ENCODE assay signal across 20 mouse cellular contexts in the genomic region with DNA sequence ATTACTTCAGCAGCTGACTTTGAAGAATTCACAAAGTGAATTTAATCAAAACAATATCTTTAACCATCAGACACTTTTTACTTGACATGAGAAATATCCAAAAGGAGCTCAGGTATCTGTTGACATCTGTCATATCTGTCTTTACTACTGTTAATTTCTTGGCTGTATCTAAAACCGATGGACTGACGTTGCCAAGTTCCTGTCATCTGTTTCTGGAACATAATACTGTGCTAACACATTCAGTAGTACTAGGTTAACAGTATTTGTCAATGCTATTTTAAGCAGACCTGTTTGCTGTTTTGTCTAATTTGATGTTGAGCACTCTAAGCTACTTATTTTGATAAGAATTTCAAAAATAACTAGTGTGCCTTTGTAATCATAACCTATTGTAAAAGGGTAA. TPM values are rescaled to one million over a fixed set of nuclear protein-coding genes. Genes with fewer than 3 reads are reported as not detected.
DNase-seq lines count a peak whose midpoint lies in the region; ATAC-seq lines count a peak whose summit lies in the region.
"Had no signal": no experiment of that assay in that cellular context is flagged by ENCODE, and none has a peak within 500 bp of the region (broad histone marks: within the 10 kb centered on the region; RNA-seq: fewer than 3 reads in every experiment).

No protein-coding gene starts in this region.

- no peaks in the 10 kb centered on the region for H3K4me1 ChIP-seq in forebrain, embryonic 14.5 days (ENCODE audit: control insufficient read depth, insufficient read depth, low read length)
- H3K4me1 ChIP-seq in forebrain, embryonic 15.5 days, result no peaks in the 10 kb centered on the region
- peaks cover 3% of the 10 kb centered on the region; the same call in 1 of the 2 replicates for H3K4me1 ChIP-seq in heart, embryonic 12.5 days (replicated peaks)
- 0 out of 2 replicates have a peak, but pooled peaks cover 4% of the 10 kb centered on the region for H3K4me1 ChIP-seq in heart, embryonic 16.5 days (ENCODE audit: control insufficient read depth, insufficient read depth, low read length)
- no peaks in the 10 kb centered on the region for H3K4me1 ChIP-seq in heart, embryonic 10.5 days
- H3K4me1 ChIP-seq: embryonic facial prominence, embryonic 12.5 days; forebrain, embryonic 12.5 days; hindbrain, embryonic 15.5 days had no signal

- H3K4me2 ChIP-seq in forebrain, embryonic 14.5 days (ENCODE audit: low read length), result no peak overlapping the region
- H3K4me2 ChIP-seq in forebrain, embryonic 15.5 days (replicated peaks), result no peak overlapping the region
- H3K4me2 ChIP-seq in heart, embryonic 12.5 days, result no peak overlapping the region
- H3K4me2 ChIP-seq in heart, embryonic 16.5 days (ENCODE audit: low read depth, low read length), result 0 out of 2 replicates have a peak overlapping the region, but pooled peaks have one; percentile 26
- H3K4me2 ChIP-seq: embryonic facial prominence, embryonic 12.5 days; forebrain, embryonic 12.5 days; hindbrain, embryonic 15.5 days had no signal

- no peak overlapping the region for H3K9ac ChIP-seq in forebrain, embryonic 14.5 days (ENCODE audit: low read length)
- no peak overlapping the region for H3K9ac ChIP-seq in forebrain, embryonic 15.5 days (replicated peaks)
- no peak overlapping the region for H3K9ac ChIP-seq in heart, embryonic 12.5 days
- no peak overlapping the region for H3K9ac ChIP-seq in heart, embryonic 16.5 days (ENCODE audit: low read length)
- H3K9ac ChIP-seq: embryonic facial prominence, embryonic 12.5 days; forebrain, embryonic 12.5 days; hindbrain, embryonic 15.5 days had no signal

- no peaks in the 10 kb centered on the region for H3K27me3 ChIP-seq in forebrain, embryonic 14.5 days (replicated peaks; ENCODE audit: control insufficient read depth, insufficient read depth, low read length)
- H3K27me3 ChIP-seq in forebrain, embryonic 15.5 days, result no peaks in the 10 kb centered on the region
- no peaks in the 10 kb centered on the region for H3K27me3 ChIP-seq in heart, embryonic 12.5 days (replicated peaks)
- H3K27me3 ChIP-seq in heart, embryonic 16.5 days (ENCODE audit: control insufficient read depth, insufficient read depth, low read length), result no peaks in the 10 kb centered on the region
- H3K27me3 ChIP-seq in heart, embryonic 10.5 days (ENCODE audit: insufficient read depth, poor library complexity, severe bottlenecking), result no peaks in the 10 kb centered on the region
- H3K27me3 ChIP-seq: embryonic facial prominence, embryonic 12.5 days; forebrain, embryonic 12.5 days; hindbrain, embryonic 15.5 days had no signal

- 87% methylated on average over 2 of the region's 2 CpGs for WGBS in forebrain, embryonic 14.5 days
- WGBS in forebrain, embryonic 15.5 days, result 80% methylated on average over 2 of the region's 2 CpGs
- 44% methylated on average over 2 of the region's 2 CpGs for WGBS in heart, embryonic 12.5 days
- 33% methylated on average over 2 of the region's 2 CpGs for WGBS in heart, embryonic 16.5 days
- WGBS in heart, embryonic 10.5 days, result 75% methylated on average over 2 of the region's 2 CpGs

- H3K36me3 ChIP-seq in forebrain, embryonic 14.5 days (ENCODE audit: control insufficient read depth, insufficient read depth, low read length), result 0 out of 2 replicates have a peak, but pooled peaks cover 5% of the 10 kb centered on the region
- H3K36me3 ChIP-seq in forebrain, embryonic 15.5 days, result no peaks in the 10 kb centered on the region
- H3K36me3 ChIP-seq in heart, embryonic 12.5 days, result 0 out of 2 replicates have a peak, but pooled peaks cover 4% of the 10 kb centered on the region
- peaks cover 5% of the 10 kb centered on the region; the same call in 1 of the 2 replicates for H3K36me3 ChIP-seq in heart, embryonic 16.5 days (ENCODE audit: control insufficient read depth, insufficient read depth)
- no peaks in the 10 kb centered on the region for H3K36me3 ChIP-seq in heart, embryonic 10.5 days
- H3K36me3 ChIP-seq: forebrain, embryonic 12.5 days; hindbrain, embryonic 15.5 days had no signal

- no peak overlapping the region for H3K27ac ChIP-seq in forebrain, embryonic 14.5 days (ENCODE audit: low read depth, low read length)
- H3K27ac ChIP-seq in forebrain, embryonic 15.5 days (replicated peaks), result no peak overlapping the region
- 0 out of 2 replicates have a peak overlapping the region, but pooled peaks have one; percentile 51 for H3K27ac ChIP-seq in heart, embryonic 12.5 days (ENCODE audit: poor library complexity, severe bottlenecking)
- peak overlapping the region; percentile 77 for H3K27ac ChIP-seq in heart, embryonic 16.5 days (ENCODE audit: low read length)
- H3K27ac ChIP-seq in heart, embryonic 10.5 days, result no peak overlapping the region
- H3K27ac ChIP-seq: embryonic facial prominence, embryonic 12.5 days; forebrain, embryonic 12.5 days; hindbrain, embryonic 15.5 days had no signal

- peak; percentile 45 for DNase-seq in forebrain, embryonic 14.5 days (ENCODE audit: low spot score)
- no peak for DNase-seq in heart, adult 11 months
- DNase-seq in heart, embryonic 10.5 days (ENCODE audit: low spot score), result no peak
- no peak for DNase-seq in kidney, adult 9 months
- DNase-seq: adrenal gland, postnatal 10 days; B cell, adult 2 months; cerebellum, adult 11-12 months; cerebellum, adult 9-10 months; cerebellum, postnatal 25 days; gastrocnemius, postnatal 36 days; kidney, adult 8-10 months had no signal

- H3K9me3 ChIP-seq in forebrain, embryonic 14.5 days (replicated peaks; ENCODE audit: control insufficient read depth, low read length), result no peaks in the 10 kb centered on the region
- no peaks in the 10 kb centered on the region for H3K9me3 ChIP-seq in forebrain, embryonic 15.5 days
- H3K9me3 ChIP-seq in heart, embryonic 12.5 days (replicated peaks), result no peaks in the 10 kb centered on the region
- no peaks in the 10 kb centered on the region for H3K9me3 ChIP-seq in heart, embryonic 16.5 days (replicated peaks; ENCODE audit: control insufficient read depth, low read length)
- H3K9me3 ChIP-seq in heart, embryonic 10.5 days, result no peaks in the 10 kb centered on the region
- H3K9me3 ChIP-seq: embryonic facial prominence, embryonic 12.5 days; forebrain, embryonic 12.5 days; G1E; hindbrain, embryonic 15.5 days had no signal

- no peak overlapping the region for H3K4me3 ChIP-seq in forebrain, embryonic 14.5 days (ENCODE audit: low read depth, low read length)
- H3K4me3 ChIP-seq in forebrain, embryonic 15.5 days, result no peak overlapping the region
- no peak overlapping the region for H3K4me3 ChIP-seq in heart, embryonic 12.5 days
- no peak overlapping the region for H3K4me3 ChIP-seq in heart, embryonic 16.5 days (ENCODE audit: low read length)
- no peak overlapping the region for H3K4me3 ChIP-seq in heart, embryonic 10.5 days
- H3K4me3 ChIP-seq: embryonic facial prominence, embryonic 12.5 days; forebrain, embryonic 12.5 days; hindbrain, embryonic 15.5 days had no signal

- no peak; the same call in 1 of the 2 replicates for ATAC-seq in forebrain, embryonic 14.5 days
- no peak; the same call in 1 of the 2 replicates for ATAC-seq in forebrain, embryonic 15.5 days (replicated peaks)
- ATAC-seq in heart, embryonic 12.5 days (ENCODE audit: insufficient number of reproducible peaks, low FRiP score), result no peak
- peak; percentile 91 for ATAC-seq in heart, embryonic 16.5 days (replicated peaks; ENCODE audit: extremely low read depth, insufficient read depth, low FRiP score)
- ATAC-seq: CD4-positive, CD25-positive, alpha-beta regulatory T cell, adult 4 months; intestine, postnatal 0 days had no signal

RNA-seq across cellular contexts. Expression of gene Ppip5k2, which starts 18.3 kb away (rescaled TPM):
- polyA plus RNA-seq in forebrain, embryonic 14.5 days (2014; fragmentation: Nextera tagmentation; extraction: Ambion mirVana), result 37.9 and 46.7 TPM in 2 replicates
- 47.4 and 48.5 TPM in 2 replicates for polyA plus RNA-seq in forebrain, embryonic 15.5 days (2015; fragmentation: Nextera tagmentation; extraction: Ambion mirVana)
- 50.8 and 50.9 TPM in 2 replicates for polyA plus RNA-seq in heart, embryonic 12.5 days (2016; fragmentation: Nextera tagmentation; extraction: Ambion mirVana)
- polyA plus RNA-seq in heart, embryonic 16.5 days (2015; fragmentation: Nextera tagmentation; extraction: Ambion mirVana), result 50.6 and 51.5 TPM in 2 replicates
- 29.3 and 37.2 TPM in 2 replicates for polyA plus RNA-seq in heart, embryonic 10.5 days (2016; fragmentation: Nextera tagmentation; extraction: Ambion mirVana)

RNA-seq across cellular contexts. Expression of gene Gin1, which starts 18.5 kb away (rescaled TPM):
- 16.2 and 16.5 TPM in 2 replicates for polyA plus RNA-seq in forebrain, embryonic 14.5 days (2014; fragmentation: Nextera tagmentation; extraction: Ambion mirVana)
- 20.1 and 20.7 TPM in 2 replicates for polyA plus RNA-seq in forebrain, embryonic 15.5 days (2015; fragmentation: Nextera tagmentation; extraction: Ambion mirVana)
- polyA plus RNA-seq in heart, embryonic 12.5 days (2016; fragmentation: Nextera tagmentation; extraction: Ambion mirVana), result 17.1 and 17.8 TPM in 2 replicates
- 17.3 and 24.3 TPM in 2 replicates for polyA plus RNA-seq in heart, embryonic 16.5 days (2015; fragmentation: Nextera tagmentation; extraction: Ambion mirVana)
- polyA plus RNA-seq in heart, embryonic 10.5 days (2016; fragmentation: Nextera tagmentation; extraction: Ambion mirVana), result 15.6 and 15.8 TPM in 2 replicates

Comparison
In these comparisons a context has a peak if more than half of its experiments do, and no peak if none do; other contexts are left out.
1. H3K27ac ChIP-seq: peak in heart, embryonic 12.5 days (single experiment) and heart, embryonic 16.5 days (single experiment); none in forebrain, embryonic 14.5 days (single experiment), forebrain, embryonic 15.5 days (single experiment) and heart, embryonic 10.5 days (single experiment).